Mouse (Mus musculus) megakaryocyte, embryonic 14.5 days (primary cell): Measurements from ENCODE around the gene Rapgef4. TPM values are rescaled to one million over a fixed set of nuclear protein-coding genes. Genes with fewer than 3 reads are reported as not detected.

Experiments
- H3K27me3 ChIP-seq: replicated peaks from 2 replicates; pipeline ENCODE3; 2012; ENCODE audit warnings: inconsistent platforms
- H3K36me3 ChIP-seq: replicated peaks from 2 replicates; pipeline ENCODE3; 2012; ENCODE audit warnings: low read length, inconsistent platforms, mixed read lengths
- H3K4me1 ChIP-seq: 2 replicates; pipeline ENCODE4 v1.6.1; 2012; ENCODE audit warnings: inconsistent platforms
- H3K4me3 ChIP-seq: replicated peaks from 2 replicates; pipeline ENCODE3; 2012; ENCODE audit warnings: moderate library complexity, mild to moderate bottlenecking, inconsistent platforms
- H3K9me3 ChIP-seq: 2 replicates; pipeline ENCODE4 v1.6.1; 2012; ENCODE audit warnings: inconsistent platforms
- FLI1 ChIP-seq: IDR thresholded peaks from 2 replicates; pipeline ENCODE4 v1.6.1; 2012; ENCODE audit warnings: low read length, inconsistent platforms, mixed read lengths
- GATA1 ChIP-seq: IDR thresholded peaks from 3 replicates; pipeline ENCODE4 v1.6.1; 2012; ENCODE audit warnings: mixed read lengths, low read length, inconsistent platforms, borderline replicate concordance
- polyA plus RNA-seq: library from polyadenylated mRNA; stranded (reverse); fragments of >175 nt; gene quantifications from 2 replicates; pipeline ENCODE4 v1.2.3, GENCODE M21; 2012; ENCODE audit warnings: low replicate concordance; ENCODE audit not compliant: insufficient read depth

Gene Rapgef4
- polyA plus RNA-seq, 1 experiment = not detected

DNA sequence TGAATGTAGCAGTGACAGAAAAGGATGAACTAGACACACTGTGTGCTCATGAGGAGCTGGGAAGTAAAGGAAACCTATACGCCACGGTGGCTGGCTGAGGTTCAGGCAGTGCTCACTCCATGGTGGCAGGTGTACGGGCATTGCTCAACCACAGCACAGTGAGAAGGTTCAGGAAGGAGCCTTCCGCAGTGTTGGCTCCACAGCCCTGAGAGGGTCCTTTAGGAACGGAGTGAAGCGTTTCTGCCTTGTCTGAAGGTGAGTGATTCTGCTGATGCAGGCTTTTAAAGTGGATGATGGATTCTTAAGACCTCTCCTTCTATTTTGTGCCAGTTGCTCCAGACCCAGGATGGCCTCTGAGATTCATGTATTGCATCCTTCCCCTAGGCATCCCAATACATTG lies 246.4 kb downstream of the Rapgef4 start:
- TF ChIP-seq GATA1 (no peak), FLI1 (no peak)
- no peaks in the 10 kb centered on the region for H3K9me3 ChIP-seq
- no peaks in the 10 kb centered on the region for H3K36me3 ChIP-seq
- H3K27me3 ChIP-seq = peaks cover 59% of the 10 kb centered on the region
- H3K4me3 ChIP-seq = no peak overlapping the region
- no peaks in the 10 kb centered on the region for H3K4me1 ChIP-seq

- no peaks in the 10 kb centered on the region for H3K36me3 ChIP-seq
- TF ChIP-seq GATA1 = no peak
- H3K27me3 ChIP-seq = peaks cover 62% of the 10 kb centered on the region
- no peaks in the 10 kb centered on the region for H3K4me1 ChIP-seq
- no peaks in the 10 kb centered on the region for H3K9me3 ChIP-seq
- no peak overlapping the region for H3K4me3 ChIP-seq
These were observed 247.8 kb downstream of the Rapgef4 start for GRCm38 (mm10) chr2:72228881-72229280.

DNA sequence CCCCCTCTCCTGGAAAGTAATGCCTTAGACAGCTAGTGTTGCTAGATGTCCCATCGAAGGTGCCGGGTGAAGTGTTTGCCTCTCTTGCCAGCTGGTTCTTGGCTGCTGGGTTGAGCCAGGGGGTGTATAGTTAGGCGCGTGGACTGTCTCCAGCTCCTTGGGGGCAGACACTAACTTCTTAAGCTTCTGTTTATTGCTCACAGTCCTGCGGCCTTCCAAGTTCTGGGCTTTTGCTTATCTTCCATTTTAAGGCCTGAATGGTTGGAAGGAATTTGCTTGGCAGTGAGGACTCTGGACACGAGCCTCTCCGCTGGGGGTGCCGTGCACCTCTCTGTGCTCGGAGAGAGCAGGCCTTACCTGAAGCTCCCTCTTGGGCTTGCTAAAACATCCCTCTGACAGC lies 249.5 kb downstream of the Rapgef4 start:
- Histone ChIP-seq H3K9me3 (no peaks in the 10 kb centered on the region), H3K4me3 (no peak overlapping the region), H3K4me1 (peaks cover 3% of the 10 kb centered on the region; the same call in 1 of the 2 replicates), H3K27me3 (peaks cover 55% of the 10 kb centered on the region), H3K36me3 (no peaks in the 10 kb centered on the region)
- TF ChIP-seq GATA1 (no peak), FLI1 (no peak)

DNA sequence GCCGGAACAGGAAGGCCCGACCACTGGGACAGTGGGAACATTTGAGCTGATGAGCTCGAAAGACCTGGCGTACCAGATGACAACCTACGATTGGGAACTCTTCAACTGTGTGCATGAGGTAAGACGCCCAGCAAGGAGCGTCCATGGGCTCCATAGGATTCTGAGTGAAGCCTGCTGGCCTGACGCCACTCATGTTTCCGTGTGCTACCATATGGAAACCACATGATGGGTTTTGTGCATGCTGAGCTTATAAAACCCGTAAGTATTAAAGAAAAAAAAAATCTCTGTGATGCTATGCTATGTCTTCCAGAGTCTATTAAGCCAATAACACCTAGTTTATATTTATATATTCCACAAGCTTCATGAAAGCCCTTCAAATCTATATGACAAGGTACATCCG lies 253.0 kb downstream of the Rapgef4 start:
- Histone ChIP-seq H3K36me3 (no peaks in the 10 kb centered on the region), H3K4me3 (no peak overlapping the region), H3K9me3 (no peaks in the 10 kb centered on the region), H3K4me1 (peaks cover 14% of the 10 kb centered on the region), H3K27me3 (peaks cover 38% of the 10 kb centered on the region)
- TF ChIP-seq FLI1 = no peak
- no peak for TF ChIP-seq GATA1

DNA sequence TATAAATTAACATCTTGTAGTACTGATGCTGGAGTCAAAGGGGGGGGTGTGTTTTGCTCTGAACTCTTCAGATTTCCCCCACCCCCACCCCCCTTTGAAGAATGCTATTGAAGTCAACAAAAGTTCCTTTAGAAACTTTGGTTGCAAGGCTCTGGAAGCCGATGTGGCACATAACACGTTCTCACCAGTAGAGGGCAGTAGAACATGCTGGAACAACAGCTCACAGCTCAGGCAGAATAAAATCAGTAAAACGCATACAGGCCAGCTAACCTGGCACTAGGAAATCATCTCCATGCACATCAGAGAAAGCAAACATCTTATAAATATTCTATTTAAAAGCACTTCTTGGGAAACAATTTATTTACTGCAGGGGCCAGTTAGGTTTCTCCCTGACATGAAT lies 253.9 kb downstream of the Rapgef4 start:
- Histone ChIP-seq H3K36me3 (no peaks in the 10 kb centered on the region), H3K4me1 (peaks cover 14% of the 10 kb centered on the region), H3K4me3 (no peak overlapping the region), H3K27me3 (peaks cover 41% of the 10 kb centered on the region), H3K9me3 (no peaks in the 10 kb centered on the region)
- no peak for TF ChIP-seq GATA1
- no peak for TF ChIP-seq FLI1

GRCm38 (mm10) chr2:72235361-72235901 lies 254.4 kb downstream of the Rapgef4 start:
- no peak overlapping the region for H3K4me3 ChIP-seq
- TF ChIP-seq FLI1 (no peak), GATA1 (no peak)
- H3K27me3 ChIP-seq = peaks cover 41% of the 10 kb centered on the region
- no peaks in the 10 kb centered on the region for H3K36me3 ChIP-seq
- H3K4me1 ChIP-seq = peaks cover 14% of the 10 kb centered on the region
- H3K9me3 ChIP-seq = no peaks in the 10 kb centered on the region

- H3K4me1 ChIP-seq = peaks cover 19% of the 10 kb centered on the region
- TF ChIP-seq GATA1 (no peak), FLI1 (no peak)
- H3K27me3 ChIP-seq = peaks cover 21% of the 10 kb centered on the region
- no peak overlapping the region for H3K4me3 ChIP-seq
- no peaks in the 10 kb centered on the region for H3K9me3 ChIP-seq
- no peaks in the 10 kb centered on the region for H3K36me3 ChIP-seq
These were observed 257.4 kb downstream of the Rapgef4 start for GRCm38 (mm10) chr2:72238421-72238820.

- H3K4me1 ChIP-seq = peaks cover 19% of the 10 kb centered on the region
- no peaks in the 10 kb centered on the region for H3K36me3 ChIP-seq
- H3K9me3 ChIP-seq = no peaks in the 10 kb centered on the region
- peaks cover 16% of the 10 kb centered on the region for H3K27me3 ChIP-seq
- TF ChIP-seq FLI1 = no peak
- TF ChIP-seq GATA1 = no peak
- no peak overlapping the region for H3K4me3 ChIP-seq
These were observed 257.9 kb downstream of the Rapgef4 start for GRCm38 (mm10) chr2:72238925-72239324.

DNA sequence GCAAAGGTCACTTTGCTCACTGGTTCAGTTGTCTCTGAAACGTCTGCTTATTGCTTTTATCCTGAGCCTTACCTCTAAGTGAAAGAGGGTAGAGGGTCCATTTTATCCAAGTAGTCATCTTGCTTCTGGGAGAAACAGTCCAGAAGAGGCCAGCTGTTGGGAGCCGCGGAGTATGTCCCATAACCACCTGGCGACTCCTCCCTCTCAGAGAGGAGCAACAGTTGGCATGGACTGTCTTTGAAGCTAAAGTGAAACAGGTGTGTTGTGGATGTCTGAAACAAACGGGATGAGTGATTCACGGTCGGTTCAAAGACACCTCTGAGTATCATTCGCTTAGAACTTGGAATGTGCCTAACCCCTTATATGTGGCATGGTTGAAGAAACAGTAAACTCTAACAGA lies 258.4 kb downstream of the Rapgef4 start:
- Histone ChIP-seq H3K36me3 (no peaks in the 10 kb centered on the region), H3K4me3 (no peak overlapping the region), H3K27me3 (peaks cover 15% of the 10 kb centered on the region), H3K4me1 (peaks cover 19% of the 10 kb centered on the region), H3K9me3 (no peaks in the 10 kb centered on the region)
- TF ChIP-seq FLI1 (no peak), GATA1 (no peak)

DNA sequence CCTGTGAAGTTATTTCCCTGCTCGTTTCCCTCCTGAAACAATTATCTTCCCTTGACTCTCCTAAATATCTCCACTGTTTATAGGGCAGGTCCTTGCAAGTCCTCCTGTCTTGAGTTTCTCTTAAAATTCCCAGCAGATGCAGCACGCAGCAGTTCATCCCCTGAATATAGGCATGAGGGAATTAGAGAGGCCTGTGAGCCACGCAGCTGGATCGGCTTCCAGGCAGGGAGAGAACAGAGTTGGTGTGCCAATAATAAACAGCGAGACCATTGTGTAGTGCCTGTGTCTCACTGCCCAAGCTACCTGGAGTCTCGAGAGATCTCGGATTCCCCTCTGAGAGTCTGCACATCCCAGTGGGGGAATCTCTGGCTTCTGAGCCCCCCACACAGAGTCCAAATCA lies 259.0 kb downstream of the Rapgef4 start:
- no peak for TF ChIP-seq FLI1
- H3K36me3 ChIP-seq = no peaks in the 10 kb centered on the region
- H3K4me3 ChIP-seq = no peak overlapping the region
- H3K9me3 ChIP-seq = no peaks in the 10 kb centered on the region
- H3K4me1 ChIP-seq = peaks cover 19% of the 10 kb centered on the region
- peaks cover 15% of the 10 kb centered on the region for H3K27me3 ChIP-seq

- TF ChIP-seq FLI1 (no peak), GATA1 (no peak)
These were observed 259.7 kb downstream of the Rapgef4 start for GRCm38 (mm10) chr2:72240691-72241090.

More at GRCm38 (mm10) chr2:72240691-72241090, 259.7 kb downstream of the Rapgef4 start:
- no peaks in the 10 kb centered on the region for H3K9me3 ChIP-seq
- H3K4me1 ChIP-seq = peaks cover 15% of the 10 kb centered on the region
- no peaks in the 10 kb centered on the region for H3K36me3 ChIP-seq
- H3K27me3 ChIP-seq = peaks cover 16% of the 10 kb centered on the region
- no peak overlapping the region for H3K4me3 ChIP-seq
